Mouse (Mus musculus): ENCODE data around the gene Cpsf3.

- TF ChIP-seq CTCF (conservative IDR thresholded peaks at IDR 0.05; ENCODE audit: low read length) (no peak), NANOG (IDR thresholded peaks at IDR 0.05; ENCODE audit: borderline replicate concordance, low read length) (no peak)
These were observed at the start of gene Cpsf3 for GRCm38 (mm10) chr12:21284761-21285441.
